Mouse (Mus musculus): ENCODE measurements at regions not wholly inside any gene's neighbourhood (a gene's known extent, or its start where the extent isn't known, plus 50 kb on each side); places are given as distances from the start of the nearest gene placed in this dataset.
A peak's percentile ranks its signal among the peaks of the same experiment; 100 is the strongest.

GRCm38 (mm10) chr17:88274003-88274698 lies 166.4 kb upstream of the Foxn2 start:
- peak; percentile 76 for ATAC-seq

GRCm38 (mm10) chr17:88274720-88275433 lies 165.6 kb upstream of the Foxn2 start:
- no peaks in the 10 kb centered on the region for H3K27me3 ChIP-seq (replicated peaks; ENCODE audit: control insufficient read depth, insufficient read depth, low read length)
- peak overlapping the region; percentile 21 for H3K4me2 ChIP-seq (ENCODE audit: low read length)
- H3K9me3 ChIP-seq (ENCODE audit: control insufficient read depth, low read length) = no peaks in the 10 kb centered on the region
- peaks cover 5% of the 10 kb centered on the region for H3K4me1 ChIP-seq (ENCODE audit: control insufficient read depth, insufficient read depth, low read depth, low read length)
- ATAC-seq = peak; percentile 89
- H3K36me3 ChIP-seq (ENCODE audit: control insufficient read depth, insufficient read depth, low read length) = no peaks in the 10 kb centered on the region
- no peak overlapping the region for H3K9ac ChIP-seq (ENCODE audit: low read depth, low read length)
- no peak overlapping the region for H3K4me3 ChIP-seq (ENCODE audit: low read length)
- 24% methylated on average over 6 of the region's 6 CpGs for WGBS
- peak overlapping the region; percentile 67 for H3K27ac ChIP-seq (ENCODE audit: low read depth, low read length)

More at GRCm38 (mm10) chr17:88274003-88274698, 166.4 kb upstream of the Foxn2 start:
- Histone ChIP-seq H3K27ac (ENCODE audit: low read depth, low read length) (peak overlapping the region; percentile 67), H3K9ac (ENCODE audit: low read depth, low read length) (no peak overlapping the region), H3K36me3 (ENCODE audit: control insufficient read depth, insufficient read depth, low read length) (no peaks in the 10 kb centered on the region), H3K27me3 (replicated peaks; ENCODE audit: control insufficient read depth, insufficient read depth, low read length) (no peaks in the 10 kb centered on the region), H3K4me2 (ENCODE audit: low read length) (peak overlapping the region; percentile 21; the same call in 1 of the 2 replicates), H3K4me3 (ENCODE audit: low read length) (no peak overlapping the region), H3K4me1 (ENCODE audit: control insufficient read depth, insufficient read depth, low read depth, low read length) (peaks cover 5% of the 10 kb centered on the region), H3K9me3 (ENCODE audit: control insufficient read depth, low read length) (no peaks in the 10 kb centered on the region)
- 58% methylated on average over 14 of the region's 14 CpGs for WGBS

- Histone ChIP-seq H3K4me3 (ENCODE audit: low read length) (no peak overlapping the region), H3K4me1 (ENCODE audit: control insufficient read depth, insufficient read depth, low read depth, low read length) (peaks cover 5% of the 10 kb centered on the region; the same call in 1 of the 2 replicates), H3K9me3 (ENCODE audit: control insufficient read depth, low read length) (no peaks in the 10 kb centered on the region), H3K9ac (ENCODE audit: low read depth, low read length) (no peak overlapping the region), H3K4me2 (ENCODE audit: low read length) (no peak overlapping the region), H3K27me3 (replicated peaks; ENCODE audit: control insufficient read depth, insufficient read depth, low read length) (no peaks in the 10 kb centered on the region), H3K36me3 (ENCODE audit: control insufficient read depth, insufficient read depth, low read length) (no peaks in the 10 kb centered on the region), H3K27ac (ENCODE audit: low read depth, low read length) (no peak overlapping the region)
- no peak for ATAC-seq
- WGBS = 83% methylated on average over 5 of the region's 5 CpGs
Measured at GRCm38 (mm10) chr17:88279656-88280055, 160.9 kb upstream of the Foxn2 start.

- H3K9ac ChIP-seq (ENCODE audit: low read depth, low read length) = no peak overlapping the region
- no peak for ATAC-seq
- WGBS = 59% methylated on average over 1 of the region's 1 CpGs
- no peaks in the 10 kb centered on the region; the same call in 1 of the 2 replicates for H3K9me3 ChIP-seq (ENCODE audit: control insufficient read depth, low read length)
- no peak overlapping the region for H3K4me3 ChIP-seq (ENCODE audit: low read length)
- no peaks in the 10 kb centered on the region for H3K4me1 ChIP-seq (ENCODE audit: control insufficient read depth, insufficient read depth, low read depth, low read length)
- no peaks in the 10 kb centered on the region for H3K27me3 ChIP-seq (replicated peaks; ENCODE audit: control insufficient read depth, insufficient read depth, low read length)
- H3K36me3 ChIP-seq (ENCODE audit: control insufficient read depth, insufficient read depth, low read length) = no peaks in the 10 kb centered on the region
- H3K4me2 ChIP-seq (ENCODE audit: low read length) = no peak overlapping the region
- H3K27ac ChIP-seq (ENCODE audit: low read depth, low read length) = no peak overlapping the region
Measured at GRCm38 (mm10) chr17:88282711-88283110, 157.8 kb upstream of the Foxn2 start.

- H3K4me3 ChIP-seq (ENCODE audit: low read length) = no peak overlapping the region
- ATAC-seq = no peak
- H3K27me3 ChIP-seq (replicated peaks; ENCODE audit: control insufficient read depth, insufficient read depth, low read length) = no peaks in the 10 kb centered on the region
- H3K9me3 ChIP-seq (ENCODE audit: control insufficient read depth, low read length) = peaks cover 10% of the 10 kb centered on the region
- 88% methylated on average over 3 of the region's 3 CpGs for WGBS
- H3K9ac ChIP-seq (ENCODE audit: low read depth, low read length) = no peak overlapping the region
- H3K36me3 ChIP-seq (ENCODE audit: control insufficient read depth, insufficient read depth, low read length) = no peaks in the 10 kb centered on the region
- no peak overlapping the region for H3K4me2 ChIP-seq (ENCODE audit: low read length)
- no peak overlapping the region for H3K27ac ChIP-seq (ENCODE audit: low read depth, low read length)
- no peaks in the 10 kb centered on the region for H3K4me1 ChIP-seq (ENCODE audit: control insufficient read depth, insufficient read depth, low read depth, low read length)
Measured at GRCm38 (mm10) chr17:88284477-88284876, 156.0 kb upstream of the Foxn2 start.

GRCm38 (mm10) chr17:88287861-88288260 lies 152.7 kb upstream of the Foxn2 start:
- Histone ChIP-seq H3K27me3 (replicated peaks; ENCODE audit: control insufficient read depth, insufficient read depth, low read length) (no peaks in the 10 kb centered on the region), H3K36me3 (ENCODE audit: control insufficient read depth, insufficient read depth, low read length) (no peaks in the 10 kb centered on the region), H3K27ac (ENCODE audit: low read depth, low read length) (no peak overlapping the region), H3K9ac (ENCODE audit: low read depth, low read length) (no peak overlapping the region), H3K4me2 (ENCODE audit: low read length) (no peak overlapping the region), H3K4me1 (ENCODE audit: control insufficient read depth, insufficient read depth, low read depth, low read length) (no peaks in the 10 kb centered on the region), H3K4me3 (ENCODE audit: low read length) (no peak overlapping the region), H3K9me3 (ENCODE audit: control insufficient read depth, low read length) (peaks cover 10% of the 10 kb centered on the region)
- 80% methylated on average over 1 of the region's 1 CpGs for WGBS
- no peak for ATAC-seq

GRCm38 (mm10) chr17:88297520-88297919 lies 143.0 kb upstream of the Foxn2 start:
- WGBS = 57% methylated on average over 4 of the region's 4 CpGs
- no peak overlapping the region for H3K4me3 ChIP-seq (ENCODE audit: low read length)
- no peaks in the 10 kb centered on the region for H3K4me1 ChIP-seq (ENCODE audit: control insufficient read depth, insufficient read depth, low read depth, low read length)
- H3K36me3 ChIP-seq (ENCODE audit: control insufficient read depth, insufficient read depth, low read length) = no peaks in the 10 kb centered on the region
- no peaks in the 10 kb centered on the region for H3K9me3 ChIP-seq (ENCODE audit: control insufficient read depth, low read length)
- H3K27me3 ChIP-seq (replicated peaks; ENCODE audit: control insufficient read depth, insufficient read depth, low read length) = no peaks in the 10 kb centered on the region
- H3K9ac ChIP-seq (ENCODE audit: low read depth, low read length) = no peak overlapping the region
- ATAC-seq = no peak
- H3K27ac ChIP-seq (ENCODE audit: low read depth, low read length) = no peak overlapping the region
- no peak overlapping the region for H3K4me2 ChIP-seq (ENCODE audit: low read length)

- Histone ChIP-seq H3K4me3 (ENCODE audit: low read length) (no peak overlapping the region), H3K9ac (ENCODE audit: low read depth, low read length) (no peak overlapping the region), H3K36me3 (ENCODE audit: control insufficient read depth, insufficient read depth, low read length) (no peaks in the 10 kb centered on the region), H3K4me1 (ENCODE audit: control insufficient read depth, insufficient read depth, low read depth, low read length) (no peaks in the 10 kb centered on the region), H3K27ac (ENCODE audit: low read depth, low read length) (no peak overlapping the region), H3K27me3 (replicated peaks; ENCODE audit: control insufficient read depth, insufficient read depth, low read length) (no peaks in the 10 kb centered on the region), H3K4me2 (ENCODE audit: low read length) (no peak overlapping the region), H3K9me3 (ENCODE audit: control insufficient read depth, low read length) (no peaks in the 10 kb centered on the region)
- no peak for ATAC-seq
- WGBS = 67% methylated on average over 2 of the region's 2 CpGs
Measured at GRCm38 (mm10) chr17:88303991-88304390, 136.5 kb upstream of the Foxn2 start.

GRCm38 (mm10) chr17:88305165-88305564 lies 135.3 kb upstream of the Foxn2 start:
- Histone ChIP-seq H3K36me3 (ENCODE audit: control insufficient read depth, insufficient read depth, low read length) (no peaks in the 10 kb centered on the region), H3K27me3 (replicated peaks; ENCODE audit: control insufficient read depth, insufficient read depth, low read length) (no peaks in the 10 kb centered on the region), H3K27ac (ENCODE audit: low read depth, low read length) (no peak overlapping the region), H3K9ac (ENCODE audit: low read depth, low read length) (no peak overlapping the region), H3K9me3 (ENCODE audit: control insufficient read depth, low read length) (no peaks in the 10 kb centered on the region), H3K4me1 (ENCODE audit: control insufficient read depth, insufficient read depth, low read depth, low read length) (no peaks in the 10 kb centered on the region), H3K4me2 (ENCODE audit: low read length) (no peak overlapping the region), H3K4me3 (ENCODE audit: low read length) (no peak overlapping the region)
- ATAC-seq = no peak
- 75% methylated on average over 9 of the region's 9 CpGs for WGBS
